Mouse (Mus musculus) thymus, postnatal 36 days (tissue): Measurements from ENCODE around the gene Nrxn2.

Source experiments
- DNase-seq, 2 experiments: peaks; one replicate each; pipeline ENCODE4 v3.0.0; 2022; ENCODE audit warnings: mixed read lengths in 2 of 2

The Nrxn2 gene

DNA sequence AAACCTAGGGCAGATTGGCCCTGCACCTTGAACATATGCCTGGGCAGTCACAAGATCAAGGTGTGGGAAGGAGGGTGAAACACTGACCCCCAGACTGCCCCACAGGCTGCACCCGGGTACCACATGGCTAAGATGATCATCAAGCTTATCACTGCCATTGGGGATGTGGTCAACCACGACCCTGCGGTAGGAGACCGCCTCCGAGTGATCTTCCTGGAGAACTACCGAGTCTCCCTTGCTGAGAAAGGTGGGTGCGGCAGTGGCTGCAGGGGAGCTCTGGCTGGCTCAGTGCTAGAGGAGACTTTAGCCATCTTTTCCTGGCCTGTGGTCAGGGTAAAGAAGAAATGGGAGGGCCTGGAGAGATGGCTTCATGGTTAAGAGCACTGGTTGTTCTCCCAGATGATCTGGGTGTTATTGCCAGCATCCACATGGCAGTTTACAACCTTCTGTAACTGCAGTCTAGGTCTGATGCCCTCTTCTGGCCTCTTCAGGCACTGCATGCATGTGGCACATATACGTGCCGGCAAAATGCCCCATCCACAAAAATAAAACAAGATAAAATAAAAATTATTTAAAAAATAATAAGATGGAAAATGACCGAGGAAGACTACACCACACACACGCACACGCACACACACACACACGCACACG is 25.7 kb upstream of the Nrxn2 start:
- DNase-seq: peak in 1 of 2 experiments; percentile 35

DNA sequence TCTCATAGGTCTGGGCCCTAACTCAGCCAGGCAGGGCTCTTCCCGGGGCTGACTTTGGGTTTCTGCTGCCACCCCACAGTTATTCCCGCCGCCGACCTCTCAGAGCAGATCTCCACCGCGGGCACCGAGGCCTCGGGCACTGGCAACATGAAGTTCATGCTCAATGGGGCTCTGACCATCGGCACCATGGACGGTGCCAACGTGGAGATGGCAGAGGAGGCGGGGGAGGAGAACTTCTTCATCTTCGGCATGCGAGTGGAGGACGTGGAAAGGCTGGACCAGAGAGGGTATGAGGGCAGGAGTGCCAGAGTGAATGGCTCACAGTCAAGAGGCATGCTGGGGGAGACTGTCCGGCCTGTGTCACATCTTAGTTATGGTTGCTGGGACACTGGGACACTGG is 24.9 kb upstream of the Nrxn2 start:
- no peak for DNase-seq

DNA sequence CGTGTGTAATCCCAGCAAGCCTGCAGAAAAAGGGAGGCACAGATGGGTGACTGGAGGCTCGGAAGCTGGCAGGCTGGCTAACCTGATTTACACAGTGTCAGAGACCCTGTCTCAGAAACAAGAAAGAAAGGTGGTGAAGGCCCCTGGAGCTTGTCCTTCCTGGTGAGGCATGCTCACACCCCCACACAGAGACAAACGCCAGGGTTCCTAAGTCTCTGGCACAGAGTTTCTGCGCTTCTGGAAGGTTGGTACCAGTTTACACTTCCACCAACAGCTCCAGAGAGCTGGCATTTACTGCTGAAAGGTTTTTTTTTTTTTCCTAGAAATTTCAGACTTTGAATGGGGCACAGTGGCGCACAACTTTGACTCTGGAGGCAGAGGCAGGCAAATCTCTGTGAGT is 22.3 kb upstream of the Nrxn2 start:
- no peak for DNase-seq

DNA sequence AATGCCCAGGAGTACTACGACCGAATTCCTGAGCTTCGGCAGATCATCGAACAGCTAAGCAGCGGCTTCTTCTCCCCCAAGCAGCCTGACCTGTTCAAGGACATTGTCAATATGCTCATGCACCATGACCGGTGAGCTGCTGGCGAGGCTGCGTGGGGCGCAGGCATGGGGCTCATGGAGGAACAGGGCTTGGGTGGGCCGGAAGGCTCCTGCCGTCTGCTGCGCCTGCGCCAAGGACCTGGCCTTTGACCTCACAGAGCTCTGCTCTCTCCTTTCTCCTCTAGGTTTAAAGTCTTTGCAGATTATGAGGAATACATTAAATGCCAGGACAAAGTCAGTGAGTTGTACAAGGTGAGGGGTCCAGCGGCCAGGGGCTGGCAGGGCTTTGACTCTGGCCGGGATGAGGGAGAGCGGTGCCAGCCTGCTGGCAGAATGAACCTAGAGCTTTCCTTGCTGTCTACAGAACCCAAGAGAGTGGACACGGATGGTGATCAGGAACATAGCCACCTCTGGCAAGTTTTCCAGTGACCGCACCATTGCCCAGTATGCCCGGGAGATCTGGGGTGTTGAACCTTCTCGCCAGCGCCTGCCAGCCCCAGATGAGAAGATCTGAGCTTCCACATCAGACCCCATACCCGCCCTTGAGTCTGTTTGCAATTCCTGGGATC is 20.8 kb upstream of the Nrxn2 start:
- DNase-seq: peak in 1 of 2 experiments; percentile 55

GRCm38 (mm10) chr19:6398447-6399284 is 19.9 kb upstream of the Nrxn2 start:
- peak; percentile 94 to 95 for DNase-seq

DNA sequence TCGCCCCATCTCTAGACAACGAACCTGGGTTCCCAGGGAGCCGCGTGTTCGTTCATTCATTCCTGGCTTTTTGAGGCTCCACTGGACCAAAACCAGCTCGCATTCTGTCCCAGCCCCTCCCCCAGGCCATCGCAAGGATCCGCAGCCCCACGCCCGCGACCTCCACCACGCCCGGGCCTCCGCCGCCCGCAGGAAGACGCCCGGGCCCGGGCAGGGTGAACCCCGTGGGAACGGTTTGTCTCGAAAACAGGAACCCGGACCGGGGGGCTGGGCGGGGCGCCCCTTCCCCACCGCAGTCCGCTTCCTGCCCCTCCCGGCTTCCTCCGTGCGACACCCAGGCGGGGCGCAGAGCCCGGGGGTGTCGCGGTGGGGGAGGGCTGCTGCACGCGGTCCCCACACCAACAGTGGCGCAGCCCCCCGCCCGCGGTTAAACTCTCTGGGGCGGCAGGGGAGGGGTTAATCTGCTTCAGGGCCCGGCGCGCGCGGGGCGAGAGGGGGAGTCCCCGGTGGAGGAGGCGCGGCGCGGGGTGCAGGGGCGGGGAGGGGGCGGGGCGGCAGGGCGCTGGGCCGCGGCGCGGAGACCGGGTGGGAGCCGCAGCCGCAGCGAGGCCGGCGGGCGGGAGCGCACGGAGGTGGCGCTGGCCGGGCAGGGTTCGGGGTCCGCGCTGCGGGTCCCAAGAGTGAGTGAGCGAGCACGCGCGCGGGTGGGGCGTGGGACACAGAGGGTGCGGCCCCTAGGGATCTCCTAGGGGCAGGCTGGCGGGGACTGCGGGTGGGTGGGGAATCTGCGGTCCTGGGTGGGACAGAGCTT is 19.0 kb upstream of the Nrxn2 start, which contains the start of gene Rasgrp2:
Gene Rasgrp2, plus strand, starts transcription at position 56 of the 811 bp plus-strand sequence.
- DNase-seq: peak; percentile 97 to 99

DNA sequence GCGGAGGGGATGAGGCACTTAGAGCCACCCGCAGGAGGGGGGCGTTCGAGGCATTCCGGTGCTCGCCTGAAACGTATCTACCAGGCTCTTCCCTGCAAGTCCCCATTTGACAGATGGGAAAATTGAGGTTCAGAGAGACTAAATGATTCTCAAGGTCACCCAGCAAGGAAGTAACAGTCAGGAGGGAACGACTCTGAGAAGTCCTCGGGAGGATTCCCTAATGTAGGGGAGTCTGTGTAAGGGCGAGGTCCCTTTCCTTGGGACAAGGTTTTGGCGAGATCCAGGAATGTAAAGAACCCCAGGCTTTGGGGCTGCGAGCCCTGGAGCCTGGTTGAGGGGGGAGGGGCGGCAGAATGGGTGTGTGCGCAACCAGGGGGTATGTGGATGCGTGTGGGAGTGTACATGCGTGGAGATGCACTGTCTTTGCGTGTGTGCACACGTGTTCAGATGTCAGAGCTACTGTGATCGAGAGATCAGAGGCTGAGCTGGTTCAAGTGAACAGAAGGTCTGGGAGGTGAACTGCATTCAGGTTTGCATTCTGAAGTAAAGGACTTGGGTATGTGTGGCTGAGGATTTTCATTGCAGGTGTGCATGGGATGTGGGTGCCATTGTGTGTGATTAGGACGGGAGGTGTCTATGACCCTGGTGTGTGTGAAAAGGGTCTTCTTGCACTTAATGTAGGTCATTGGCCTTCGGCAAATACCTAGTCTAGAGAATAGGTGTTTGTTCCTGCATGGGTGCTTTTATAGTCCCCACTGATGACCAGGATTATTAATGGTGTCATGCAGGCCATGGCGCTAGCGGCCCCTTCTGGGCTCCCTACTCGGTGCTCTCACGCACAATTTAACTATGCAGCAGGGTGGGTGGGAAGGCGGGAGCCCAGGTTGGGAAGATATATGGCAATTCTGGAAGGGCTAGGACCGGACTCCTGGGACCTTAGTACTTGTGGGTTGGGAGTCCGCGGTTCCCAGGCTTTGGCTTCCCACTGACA is 18.1 kb upstream of the Nrxn2 start:
- DNase-seq: peak; percentile 66 to 78

DNA sequence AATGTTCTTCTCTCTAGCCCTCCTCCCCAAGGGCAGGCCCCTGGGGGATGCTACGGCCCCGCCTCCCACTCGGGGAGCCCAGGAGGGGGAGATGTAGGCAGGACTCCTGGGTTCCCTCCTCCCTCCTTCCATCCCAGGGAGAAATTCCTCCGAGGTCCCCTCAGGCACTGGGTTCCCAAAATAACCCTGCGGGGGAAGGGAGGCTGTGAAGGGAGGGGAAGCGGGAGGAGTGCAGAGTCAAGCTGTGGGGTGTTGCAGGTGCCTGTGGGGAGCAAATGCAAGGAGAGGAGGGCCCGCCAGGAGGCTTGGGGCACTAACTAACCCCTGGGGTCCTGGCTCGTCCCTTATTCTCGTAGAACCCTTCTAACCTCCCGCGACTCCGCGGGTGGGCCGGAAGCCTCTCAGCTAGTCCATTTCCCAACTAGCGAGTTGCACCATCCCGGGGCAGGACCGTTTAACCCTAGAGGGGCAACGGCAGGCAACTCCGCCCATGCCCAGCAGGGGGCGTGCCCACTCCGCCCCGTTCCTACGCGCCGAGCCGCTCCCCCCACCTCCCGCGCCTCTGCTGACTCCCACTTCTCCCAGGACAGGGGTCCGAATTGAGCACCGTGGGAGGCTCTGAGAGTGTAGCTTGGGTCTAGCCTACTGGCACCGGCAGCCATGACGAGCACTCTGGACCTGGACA is 17.3 kb upstream of the Nrxn2 start:
- DNase-seq: peak; percentile 89 to 92

GRCm38 (mm10) chr19:6401951-6402350 is 16.6 kb upstream of the Nrxn2 start:
- no peak for DNase-seq

- DNase-seq: no peak
These were observed 14.7 kb upstream of the Nrxn2 start for GRCm38 (mm10) chr19:6403869-6404268.

DNA sequence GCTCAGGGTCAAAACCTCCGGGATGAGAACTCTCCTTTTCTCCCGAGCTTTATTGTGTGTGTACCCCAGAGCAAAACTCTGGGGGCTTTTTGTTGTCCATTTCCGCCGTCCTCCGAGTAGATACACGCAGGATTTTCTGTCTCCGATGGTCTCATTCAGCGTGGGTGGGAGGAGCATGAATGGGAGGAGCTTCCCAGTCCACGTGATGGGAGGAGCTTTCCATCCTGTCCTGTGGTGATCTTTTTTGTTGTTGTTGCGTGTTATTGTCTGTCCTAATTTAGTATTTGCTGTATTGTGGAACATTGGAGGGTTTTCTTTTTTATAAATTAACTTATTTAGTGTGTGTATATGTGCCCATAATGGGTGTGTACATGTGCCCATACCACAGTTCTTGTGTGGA is 13.1 kb upstream of the Nrxn2 start:
- no peak for DNase-seq

GRCm38 (mm10) chr19:6407109-6407508 is 11.4 kb upstream of the Nrxn2 start:
- DNase-seq: no peak

DNA sequence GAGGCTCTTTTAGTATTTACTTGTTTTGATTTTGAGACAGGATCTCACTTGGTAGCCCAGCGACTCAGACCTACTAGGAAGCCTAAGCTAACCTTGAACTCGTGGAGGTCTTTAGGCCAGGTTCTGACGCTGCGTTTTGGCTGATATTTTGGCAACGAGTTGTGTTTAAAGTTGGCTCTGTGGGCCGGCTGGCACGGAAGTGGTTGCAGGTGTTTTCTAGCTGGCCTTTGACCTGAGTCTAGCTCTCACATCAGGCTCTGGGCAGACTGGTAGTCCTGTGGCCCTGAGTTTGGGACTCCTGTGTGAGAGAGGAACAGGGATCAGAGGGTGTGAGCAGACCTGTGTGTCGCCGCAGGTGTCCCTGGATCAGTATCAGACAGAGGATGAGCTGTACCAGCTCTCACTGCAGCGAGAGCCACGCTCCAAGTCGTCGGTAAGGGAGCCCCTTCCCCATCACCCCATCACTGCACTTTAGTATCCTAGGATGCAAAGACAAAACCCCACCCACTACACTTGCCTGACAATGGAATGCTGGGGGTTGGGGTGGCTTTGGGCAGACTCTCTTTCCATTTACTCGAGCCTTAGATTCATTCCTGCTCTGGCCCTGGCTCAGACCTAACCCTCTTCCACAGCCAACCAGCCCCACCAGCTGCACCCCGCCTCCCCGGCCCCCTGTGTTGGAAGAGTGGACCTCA is 10.6 kb upstream of the Nrxn2 start:
- DNase-seq: no peak

DNA sequence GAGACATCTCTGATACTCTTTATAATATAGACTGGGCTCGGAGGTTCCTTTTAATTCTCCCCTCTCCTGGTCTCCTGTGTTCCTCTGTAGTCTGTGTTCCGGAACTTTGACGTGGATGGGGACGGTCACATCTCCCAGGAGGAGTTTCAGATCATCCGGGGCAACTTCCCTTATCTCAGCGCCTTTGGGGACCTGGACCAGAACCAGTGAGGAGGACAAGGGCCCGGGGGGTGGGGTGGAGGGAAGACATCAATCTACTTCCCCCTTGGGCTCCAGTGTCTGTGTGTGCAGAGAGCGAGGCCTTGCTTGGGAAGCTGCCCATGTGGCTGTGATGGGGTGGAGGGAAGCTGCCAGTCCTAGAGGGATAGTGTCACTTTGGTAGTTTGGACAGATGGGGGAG is 9.8 kb upstream of the Nrxn2 start:
- DNase-seq: no peak

GRCm38 (mm10) chr19:6409176-6409575 is 9.4 kb upstream of the Nrxn2 start:
- no peak for DNase-seq

- no peak for DNase-seq
These were observed 8.6 kb upstream of the Nrxn2 start for GRCm38 (mm10) chr19:6409936-6410335.

DNA sequence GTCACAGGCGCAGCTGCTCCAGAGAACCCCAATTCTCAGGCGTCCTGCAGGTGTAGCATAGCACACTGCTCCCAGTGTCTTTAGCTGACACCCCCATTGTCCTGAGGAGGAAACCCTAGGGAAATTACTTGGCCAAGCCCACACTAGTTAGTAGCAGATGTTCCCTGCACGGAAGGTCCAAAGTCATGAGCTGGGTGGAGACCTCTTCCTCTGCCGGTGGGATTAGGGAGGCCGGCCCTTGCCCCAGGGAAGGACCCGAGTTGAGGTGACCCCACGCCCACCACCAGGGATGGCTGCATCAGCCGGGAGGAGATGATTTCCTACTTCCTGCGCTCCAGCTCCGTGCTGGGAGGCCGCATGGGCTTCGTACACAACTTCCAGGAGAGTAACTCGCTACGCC is 5.7 kb upstream of the Nrxn2 start:
- no peak for DNase-seq

DNA sequence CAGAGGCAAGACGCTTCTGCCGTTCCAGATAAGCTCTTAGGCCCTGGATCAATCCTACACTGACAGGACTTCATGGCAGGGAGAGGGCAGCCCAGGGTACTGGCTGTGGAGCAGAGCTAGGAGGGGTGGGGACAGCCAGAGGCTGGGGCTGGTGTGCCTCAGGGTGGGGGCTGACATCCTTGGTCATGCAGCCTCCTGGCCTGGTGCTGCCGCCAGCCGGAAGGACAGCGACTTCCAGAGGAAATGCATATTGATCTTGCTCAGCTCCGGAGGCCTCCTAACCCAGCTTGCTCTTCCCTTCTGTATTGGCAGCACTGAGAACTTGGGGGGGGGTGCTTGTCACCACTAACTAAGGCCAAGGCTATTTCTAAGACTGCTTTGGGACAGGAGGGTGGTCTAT is 3.1 kb upstream of the Nrxn2 start:
- no peak for DNase-seq

GRCm38 (mm10) chr19:6416124-6416770 is 2.3 kb upstream of the Nrxn2 start:
- DNase-seq: no peak
